Mouse (Mus musculus): ENCODE measurements around the gene Rps3a1. TPM values are rescaled to one million over a fixed set of nuclear protein-coding genes. Genes with fewer than 3 reads are reported as not detected.
A peak's percentile ranks its signal among the peaks of the same experiment; 100 is the strongest.

Gene Rps3a1
- polyA plus RNA-seq, 1 experiment from 2014 or later: 513 TPM

DNA sequence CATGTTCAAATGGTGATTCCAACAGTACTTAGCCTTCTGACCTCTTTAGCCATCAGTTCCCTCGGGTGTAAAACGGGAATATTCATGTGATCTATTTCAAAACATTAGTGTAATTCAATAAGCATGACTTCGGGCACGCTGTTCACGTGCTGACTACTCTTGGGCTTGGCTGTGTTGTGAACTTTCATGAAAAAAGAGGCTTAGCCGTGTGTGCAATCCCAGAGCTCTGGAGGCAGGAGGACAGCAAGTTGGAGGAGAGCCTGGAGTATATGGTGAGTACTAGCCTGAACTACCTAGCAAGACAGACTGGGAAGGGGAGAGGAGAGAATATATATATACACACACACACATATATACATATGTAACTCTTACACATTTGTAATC lies 424 bp upstream of the Rps3a1 start:
- no peak; the same call in 1 of the 2 replicates for ATAC-seq
- H3K9ac ChIP-seq (ENCODE audit: low read depth, low read length): peak overlapping the region; percentile 41; the same call in 1 of the 2 replicates
- peak overlapping the region; percentile 6; the same call in 1 of the 2 replicates for H3K27ac ChIP-seq (ENCODE audit: low read depth, low read length)
- H3K4me3 ChIP-seq (ENCODE audit: low read length): peak overlapping the region; percentile 7
- peak overlapping the region; percentile 41 for H3K4me2 ChIP-seq (ENCODE audit: low read length)
- H3K9me3 ChIP-seq (ENCODE audit: control insufficient read depth, low read length): no peaks in the 10 kb centered on the region
- peaks cover 11% of the 10 kb centered on the region for H3K4me1 ChIP-seq (ENCODE audit: control insufficient read depth, insufficient read depth, low read depth, low read length)
- WGBS: 36% methylated on average over 6 of the region's 6 CpGs
- H3K36me3 ChIP-seq (ENCODE audit: control insufficient read depth, insufficient read depth, low read length): peaks cover 10% of the 10 kb centered on the region; the same call in 1 of the 2 replicates
- no peaks in the 10 kb centered on the region for H3K27me3 ChIP-seq (replicated peaks; ENCODE audit: control insufficient read depth, insufficient read depth, low read length)

DNA sequence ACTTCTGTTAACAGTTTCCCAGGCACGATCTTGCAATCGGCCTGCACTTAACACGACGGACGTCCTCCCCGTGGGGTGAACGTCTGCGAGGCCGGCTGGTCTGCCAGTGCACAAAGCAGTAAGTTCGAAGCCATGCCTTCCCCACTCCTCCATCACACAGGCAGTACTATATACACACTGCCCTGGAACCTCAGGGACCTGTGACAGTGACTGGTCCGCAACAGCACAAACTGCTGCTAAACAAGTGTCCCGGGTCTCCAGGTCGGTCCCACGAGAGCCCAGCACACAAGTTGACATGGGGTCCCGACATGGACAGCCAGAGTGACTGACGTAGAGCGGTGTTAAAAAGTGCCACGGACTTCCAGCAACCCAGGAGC lies 628 bp downstream of the Rps3a1 start:
- Histone ChIP-seq H3K4me3 (ENCODE audit: low read length) (peak overlapping the region; percentile 92), H3K4me1 (ENCODE audit: control insufficient read depth, insufficient read depth, low read depth, low read length) (peaks cover 11% of the 10 kb centered on the region), H3K9ac (ENCODE audit: low read depth, low read length) (peak overlapping the region; percentile 91), H3K27me3 (replicated peaks; ENCODE audit: control insufficient read depth, insufficient read depth, low read length) (no peaks in the 10 kb centered on the region), H3K27ac (ENCODE audit: low read depth, low read length) (peak overlapping the region; percentile 85), H3K4me2 (ENCODE audit: low read length) (peak overlapping the region; percentile 81), H3K36me3 (ENCODE audit: control insufficient read depth, insufficient read depth, low read length) (peaks cover 15% of the 10 kb centered on the region), H3K9me3 (ENCODE audit: control insufficient read depth, low read length) (no peaks in the 10 kb centered on the region)
- under 1% methylated on average over 18 of the region's 18 CpGs for WGBS
- no peak; the same call in 1 of the 2 replicates for ATAC-seq

DNA sequence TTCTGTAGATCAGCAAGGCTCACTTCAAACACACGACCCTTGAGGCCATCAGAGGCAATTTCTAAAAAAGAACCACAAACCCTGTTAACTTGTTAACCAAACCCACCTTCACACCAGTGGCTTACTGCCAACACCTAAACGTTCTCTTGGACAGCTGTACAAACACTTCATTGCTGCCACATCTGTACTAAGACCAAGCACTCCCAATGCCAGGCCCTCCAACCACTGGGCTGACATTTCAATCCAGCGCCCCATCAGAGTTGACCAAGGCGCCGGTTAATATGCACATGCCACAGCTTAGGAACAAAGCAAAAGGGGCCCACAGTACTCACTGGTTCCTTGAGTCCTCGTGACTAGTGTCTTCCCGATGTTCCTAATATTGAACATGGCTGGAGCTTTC lies 1.1 kb downstream of the Rps3a1 start:
- Histone ChIP-seq H3K36me3 (ENCODE audit: control insufficient read depth, insufficient read depth, low read length) (peaks cover 15% of the 10 kb centered on the region), H3K4me2 (ENCODE audit: low read length) (peak overlapping the region; percentile 81), H3K4me3 (ENCODE audit: low read length) (peak overlapping the region; percentile 92), H3K27ac (ENCODE audit: low read depth, low read length) (no peak overlapping the region), H3K9me3 (ENCODE audit: control insufficient read depth, low read length) (no peaks in the 10 kb centered on the region), H3K4me1 (ENCODE audit: control insufficient read depth, insufficient read depth, low read depth, low read length) (peaks cover 11% of the 10 kb centered on the region), H3K27me3 (replicated peaks; ENCODE audit: control insufficient read depth, insufficient read depth, low read length) (no peaks in the 10 kb centered on the region), H3K9ac (ENCODE audit: low read depth, low read length) (peak overlapping the region; percentile 91)
- WGBS: 13% methylated on average over 7 of the region's 7 CpGs
- no peak for ATAC-seq

DNA sequence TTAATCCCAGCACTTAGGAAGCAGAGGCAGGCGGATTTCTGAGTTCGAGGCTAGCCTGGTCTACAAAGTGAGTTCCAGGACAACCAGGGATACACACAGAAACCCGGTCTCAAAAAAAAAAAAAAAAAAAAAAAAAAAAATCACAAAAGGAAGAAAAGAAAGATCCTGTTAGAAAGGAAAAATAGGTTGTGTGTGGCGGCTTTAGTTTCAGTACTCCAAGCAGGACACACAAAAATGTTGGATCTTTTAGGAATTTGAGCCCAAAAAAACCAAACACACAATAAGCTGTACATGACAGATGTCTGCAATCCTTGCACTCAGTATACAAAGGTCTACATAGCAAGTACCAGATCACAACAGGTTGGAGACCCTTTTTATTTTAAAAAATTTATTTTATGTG lies 2.8 kb downstream of the Rps3a1 start:
- no peak overlapping the region for H3K9ac ChIP-seq (ENCODE audit: low read depth, low read length)
- no peak overlapping the region for H3K4me2 ChIP-seq (ENCODE audit: low read length)
- no peaks in the 10 kb centered on the region for H3K9me3 ChIP-seq (ENCODE audit: control insufficient read depth, low read length)
- peaks cover 11% of the 10 kb centered on the region for H3K4me1 ChIP-seq (ENCODE audit: control insufficient read depth, insufficient read depth, low read depth, low read length)
- no peak for ATAC-seq
- H3K27me3 ChIP-seq (replicated peaks; ENCODE audit: control insufficient read depth, insufficient read depth, low read length): no peaks in the 10 kb centered on the region
- H3K4me3 ChIP-seq (ENCODE audit: low read length): no peak overlapping the region
- peaks cover 23% of the 10 kb centered on the region for H3K36me3 ChIP-seq (ENCODE audit: control insufficient read depth, insufficient read depth, low read length)
- 98% methylated on average over 4 of the region's 4 CpGs for WGBS
- H3K27ac ChIP-seq (ENCODE audit: low read depth, low read length): no peak overlapping the region

DNA sequence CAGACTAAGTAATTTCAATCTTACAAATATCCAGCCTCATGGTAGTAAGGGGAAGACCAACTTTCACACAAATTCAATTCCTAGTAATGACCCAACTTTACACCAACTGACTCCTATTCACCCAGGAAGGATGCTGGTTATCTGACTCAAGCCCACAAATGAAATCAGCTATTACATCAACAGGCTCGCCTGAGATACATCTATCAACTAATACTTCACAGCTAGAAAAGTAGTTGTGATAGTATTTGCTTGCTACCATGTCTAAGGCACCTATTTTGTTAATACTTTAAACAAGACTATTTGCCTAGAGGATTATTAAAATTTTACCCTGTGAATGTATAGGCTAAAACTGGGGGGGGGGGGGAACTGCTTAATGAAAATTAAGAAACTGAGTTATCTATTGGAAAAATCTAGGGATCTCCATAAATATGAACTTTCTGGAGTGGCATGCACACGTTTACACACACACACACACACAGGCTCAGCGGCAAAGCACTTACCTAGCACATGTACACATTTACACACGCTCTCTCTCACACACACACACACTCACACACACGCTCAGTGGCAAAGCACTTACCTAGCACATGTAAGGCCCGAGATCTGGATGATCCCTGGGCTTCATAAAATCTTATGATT lies 5.4 kb downstream of the Rps3a1 start:
- 92% methylated on average over 6 of the region's 6 CpGs for WGBS
- H3K27me3 ChIP-seq (replicated peaks; ENCODE audit: control insufficient read depth, insufficient read depth, low read length): no peaks in the 10 kb centered on the region
- H3K9me3 ChIP-seq (ENCODE audit: control insufficient read depth, low read length): no peaks in the 10 kb centered on the region
- no peak overlapping the region for H3K27ac ChIP-seq (ENCODE audit: low read depth, low read length)
- ATAC-seq: no peak
- no peak overlapping the region for H3K4me2 ChIP-seq (ENCODE audit: low read length)
- peaks cover 11% of the 10 kb centered on the region for H3K4me1 ChIP-seq (ENCODE audit: control insufficient read depth, insufficient read depth, low read depth, low read length)
- H3K36me3 ChIP-seq (ENCODE audit: control insufficient read depth, insufficient read depth, low read length): peaks cover 23% of the 10 kb centered on the region
- no peak overlapping the region for H3K4me3 ChIP-seq (ENCODE audit: low read length)
- no peak overlapping the region for H3K9ac ChIP-seq (ENCODE audit: low read depth, low read length)

DNA sequence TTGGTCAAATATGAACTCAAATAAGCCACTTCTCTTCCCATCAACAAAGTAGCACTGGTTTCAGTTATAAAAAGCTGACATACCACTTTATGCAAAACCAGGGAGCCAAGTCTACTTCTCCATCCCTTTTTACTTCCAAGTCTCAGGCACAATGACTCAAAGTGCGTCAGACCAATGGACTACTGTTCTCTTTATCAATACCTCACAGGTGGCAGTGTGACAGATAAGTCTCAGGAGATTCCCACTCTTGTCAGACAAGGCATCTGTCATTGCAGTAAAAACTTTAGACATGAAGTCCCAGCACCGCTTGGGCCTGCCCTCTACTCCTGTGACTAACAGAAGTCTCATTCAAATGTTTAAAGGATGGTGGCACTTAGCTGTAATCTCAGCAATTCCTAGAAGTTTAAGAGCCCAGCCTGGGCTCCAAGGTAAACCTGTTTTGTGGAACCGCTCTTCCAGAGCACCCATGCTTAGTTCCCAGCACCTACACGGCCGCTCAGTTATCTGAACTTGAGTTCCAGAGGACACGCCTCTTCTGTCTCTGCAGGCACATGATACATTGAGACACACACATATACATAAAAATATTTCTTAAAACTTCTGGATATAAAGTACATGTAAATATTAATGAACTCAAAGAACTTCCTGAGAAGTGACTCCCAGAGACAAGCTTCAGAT lies 6.5 kb downstream of the Rps3a1 start:
- WGBS: 89% methylated on average over 6 of the region's 6 CpGs
- Histone ChIP-seq H3K4me3 (ENCODE audit: low read length) (no peak overlapping the region), H3K27me3 (replicated peaks; ENCODE audit: control insufficient read depth, insufficient read depth, low read length) (no peaks in the 10 kb centered on the region), H3K9me3 (ENCODE audit: control insufficient read depth, low read length) (no peaks in the 10 kb centered on the region), H3K4me2 (ENCODE audit: low read length) (no peak overlapping the region), H3K27ac (ENCODE audit: low read depth, low read length) (no peak overlapping the region), H3K9ac (ENCODE audit: low read depth, low read length) (no peak overlapping the region), H3K4me1 (ENCODE audit: control insufficient read depth, insufficient read depth, low read depth, low read length) (peaks cover 6% of the 10 kb centered on the region), H3K36me3 (ENCODE audit: control insufficient read depth, insufficient read depth, low read length) (peaks cover 23% of the 10 kb centered on the region)
- no peak; the same call in 1 of the 2 replicates for ATAC-seq

DNA sequence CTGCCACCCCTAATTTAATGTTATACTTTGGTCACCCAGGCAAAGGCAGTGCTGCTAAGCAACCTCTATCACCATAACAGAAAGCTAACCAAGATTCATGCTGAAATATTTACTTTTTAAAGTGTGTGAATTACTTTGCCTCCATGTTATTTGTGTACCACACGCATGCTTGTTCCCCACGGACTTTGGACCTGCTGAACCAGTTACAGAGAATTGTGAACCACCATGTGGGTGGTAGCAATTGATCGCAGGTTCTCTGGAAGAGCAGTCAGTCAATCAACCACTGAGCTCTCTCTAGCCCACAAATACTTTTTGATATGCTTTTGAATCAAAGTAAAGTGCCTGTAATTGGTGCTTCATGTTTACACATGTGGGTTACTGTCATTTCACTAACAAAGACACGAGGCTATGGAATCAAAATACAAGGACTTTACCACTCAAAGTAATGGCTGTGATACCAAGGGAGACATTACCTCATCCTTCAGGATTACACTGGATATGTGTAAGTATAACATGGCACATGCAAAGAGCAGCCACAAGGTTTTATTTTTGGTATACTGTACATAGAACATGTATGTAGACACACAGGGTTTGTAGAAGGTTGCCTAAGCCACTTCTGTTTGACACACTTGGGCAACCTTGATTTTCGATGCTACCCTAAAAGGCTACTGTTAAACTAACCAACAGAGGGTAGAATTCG lies 7.4 kb downstream of the Rps3a1 start:
- Histone ChIP-seq H3K27me3 (replicated peaks; ENCODE audit: control insufficient read depth, insufficient read depth, low read length) (no peaks in the 10 kb centered on the region), H3K4me2 (ENCODE audit: low read length) (no peak overlapping the region), H3K9me3 (ENCODE audit: control insufficient read depth, low read length) (no peaks in the 10 kb centered on the region), H3K4me1 (ENCODE audit: control insufficient read depth, insufficient read depth, low read depth, low read length) (no peaks in the 10 kb centered on the region), H3K27ac (ENCODE audit: low read depth, low read length) (no peak overlapping the region), H3K9ac (ENCODE audit: low read depth, low read length) (no peak overlapping the region), H3K36me3 (ENCODE audit: control insufficient read depth, insufficient read depth, low read length) (peaks cover 18% of the 10 kb centered on the region), H3K4me3 (ENCODE audit: low read length) (no peak overlapping the region)
- 95% methylated on average over 6 of the region's 6 CpGs for WGBS
- ATAC-seq: no peak

DNA sequence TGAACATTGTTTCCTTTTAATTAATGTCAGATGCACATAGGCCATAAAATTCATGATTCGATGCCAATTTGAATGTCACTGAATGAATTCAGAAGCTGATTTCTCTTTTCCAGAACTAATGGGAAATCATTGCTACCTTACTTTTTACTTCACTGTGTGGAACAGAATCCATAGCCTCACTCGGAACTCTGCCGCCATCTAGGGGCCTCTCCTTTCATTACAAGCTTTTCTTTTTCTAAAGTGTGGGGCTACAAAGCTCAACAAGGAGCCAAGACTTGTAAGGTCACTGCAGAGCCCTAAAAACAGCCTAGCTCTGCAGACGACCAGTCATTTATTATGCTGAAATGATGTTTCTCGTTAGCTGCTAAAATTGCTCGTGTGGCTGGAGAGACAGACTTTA lies 12.7 kb downstream of the Rps3a1 start:
- ATAC-seq: peak; percentile 61; the same call in 1 of the 2 replicates
- H3K9me3 ChIP-seq (ENCODE audit: control insufficient read depth, low read length): no peaks in the 10 kb centered on the region
- 15% methylated on average over 6 of the region's 6 CpGs for WGBS
- no peak overlapping the region for H3K4me3 ChIP-seq (ENCODE audit: low read length)
- H3K27ac ChIP-seq (ENCODE audit: low read depth, low read length): no peak overlapping the region
- H3K4me1 ChIP-seq (ENCODE audit: control insufficient read depth, insufficient read depth, low read depth, low read length): no peaks in the 10 kb centered on the region
- H3K36me3 ChIP-seq (ENCODE audit: control insufficient read depth, insufficient read depth, low read length): peaks cover 4% of the 10 kb centered on the region; the same call in 1 of the 2 replicates
- no peaks in the 10 kb centered on the region for H3K27me3 ChIP-seq (replicated peaks; ENCODE audit: control insufficient read depth, insufficient read depth, low read length)
- H3K4me2 ChIP-seq (ENCODE audit: low read length): no peak overlapping the region
- H3K9ac ChIP-seq (ENCODE audit: low read depth, low read length): no peak overlapping the region

DNA sequence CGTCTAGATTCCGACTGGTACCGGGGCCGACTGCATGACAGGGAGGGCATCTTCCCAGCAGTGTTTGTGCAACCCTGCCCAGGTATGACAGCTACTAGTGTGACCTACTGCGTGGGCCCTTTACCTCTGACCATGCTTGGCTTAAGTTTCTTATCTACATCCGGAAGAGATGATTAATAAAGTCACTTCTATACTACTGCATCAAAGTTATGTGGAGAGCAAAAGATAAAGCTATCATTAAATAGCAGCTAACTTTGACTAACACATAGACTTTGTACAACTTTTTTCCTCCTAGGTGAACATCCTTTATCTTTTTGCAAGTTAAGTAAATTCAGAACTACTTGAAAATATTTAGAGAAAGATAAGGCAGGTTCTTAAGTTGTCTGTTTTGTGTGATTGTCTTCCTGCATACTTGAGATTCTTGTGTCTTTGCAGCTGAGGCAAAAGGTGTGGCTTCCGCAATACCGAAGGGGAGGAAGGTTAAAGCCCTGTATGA lies 19.2 kb downstream of the Rps3a1 start:
- H3K27me3 ChIP-seq (replicated peaks; ENCODE audit: control insufficient read depth, insufficient read depth, low read length): no peaks in the 10 kb centered on the region
- no peak overlapping the region for H3K9ac ChIP-seq (ENCODE audit: low read depth, low read length)
- H3K36me3 ChIP-seq (ENCODE audit: control insufficient read depth, insufficient read depth, low read length): peaks cover 7% of the 10 kb centered on the region; the same call in 1 of the 2 replicates
- H3K4me1 ChIP-seq (ENCODE audit: control insufficient read depth, insufficient read depth, low read depth, low read length): no peaks in the 10 kb centered on the region
- H3K27ac ChIP-seq (ENCODE audit: low read depth, low read length): no peak overlapping the region
- ATAC-seq: no peak
- H3K4me2 ChIP-seq (ENCODE audit: low read length): no peak overlapping the region
- 95% methylated on average over 8 of the region's 8 CpGs for WGBS
- H3K4me3 ChIP-seq (ENCODE audit: low read length): no peak overlapping the region
- H3K9me3 ChIP-seq (ENCODE audit: control insufficient read depth, low read length): no peaks in the 10 kb centered on the region
